Mouse (Mus musculus) hindbrain, embryonic 16.5 days (tissue): ENCODE data around the gene Mdfic. TPM values are rescaled to one million over a fixed set of nuclear protein-coding genes. Genes with fewer than 3 reads are reported as not detected.
"Not testable (repeated sequence)": the region's sequence is repeated elsewhere in the genome, so short reads cannot be mapped to it uniquely, and the experiment has no call there.

Source experiments
- ATAC-seq: fragments of 200-750 bp; cut with Nextera tagmentation; 2 replicates; pipeline ENCODE4 v1.8.0; 2017; ENCODE audit warnings: moderate TSS enrichment, moderate library complexity
- H3K27ac ChIP-seq: fragments of 300-500 bp; sonication (generic); 2 replicates; pipeline ENCODE4 v1.5.1; 2014; ENCODE audit warnings: low read depth, mild to moderate bottlenecking, control low read depth, low read length, moderate library complexity
- H3K27me3 ChIP-seq: fragments of 300-500 bp; sonication (generic); replicated peaks from 2 replicates; pipeline ENCODE4 v1.6.1; 2014; ENCODE audit warnings: low read length; ENCODE audit not compliant: control insufficient read depth, insufficient read depth
- H3K36me3 ChIP-seq: fragments of 300-500 bp; sonication (generic); 2 replicates; pipeline ENCODE4 v1.6.1; 2014; ENCODE audit warnings: mild to moderate bottlenecking, low read length, moderate library complexity, mixed read lengths; ENCODE audit not compliant: control insufficient read depth, insufficient read depth
- H3K4me1 ChIP-seq: fragments of 300-500 bp; sonication (generic); 2 replicates; pipeline ENCODE4 v1.6.1; 2014; ENCODE audit warnings: low read depth, low read length; ENCODE audit not compliant: control insufficient read depth, insufficient read depth
- H3K4me2 ChIP-seq: fragments of 300-500 bp; sonication (generic); 2 replicates; pipeline ENCODE4 v1.6.1; 2014; ENCODE audit warnings: mild to moderate bottlenecking, low read length, control low read depth, moderate library complexity
- H3K4me3 ChIP-seq: fragments of 300-500 bp; sonication (generic); 2 replicates; pipeline ENCODE4 v1.5.1; 2014; ENCODE audit warnings: mild to moderate bottlenecking, low read length, control low read depth, moderate library complexity
- H3K9ac ChIP-seq: fragments of 300-500 bp; sonication (generic); 2 replicates; pipeline ENCODE4 v1.6.1; 2014; ENCODE audit warnings: low read depth, mild to moderate bottlenecking, control low read depth, low read length, moderate library complexity
- H3K9me3 ChIP-seq: fragments of 300-500 bp; sonication (generic); 2 replicates; pipeline ENCODE4 v1.6.1; 2014; ENCODE audit warnings: mild to moderate bottlenecking, low read length, moderate library complexity; ENCODE audit not compliant: control insufficient read depth
- WGBS: fragments of 180-500 bp; shearing (Covaris S2); extraction: QIAGEN DNeasy Blood & Tissue Kit; methylation state at CpG from one replicate; pipeline ENCODE4 v1.1.7; 2014; 5-methylcytosine and 5-hydroxymethylcytosine counted together
- polyA plus RNA-seq: library from polyadenylated mRNA; unstranded; fragments of >200 nt; fragmentation: Nextera tagmentation; extraction: Ambion mirVana; gene quantifications from 2 replicates; pipeline ENCODE4 v1.2.1, GENCODE M21; 2015

Mdfic gene
- 1.2 and 2.0 TPM in 2 replicates for polyA plus RNA-seq

GRCm38 (mm10) chr6:15720461-15720817 is at the start of gene Mdfic:
Mdfic (plus strand) TSS chr6:15720661.
- Histone ChIP-seq H3K4me3 (peak within 1 kb of the TSS; percentile 68), H3K9me3 (no peaks in the 10 kb centered on the region), H3K9ac (peak within 1 kb of the TSS; percentile 78), H3K27ac (0 out of 2 replicates have a peak within 1 kb of the TSS, but pooled peaks have one; percentile 25), H3K4me2 (peak within 1 kb of the TSS; percentile 100), H3K27me3 (no peaks in the 10 kb centered on the region; the same call in 1 of the 2 replicates), H3K36me3 (no peaks in the 10 kb centered on the region), H3K4me1 (peaks cover 7% of the 10 kb centered on the region)
- ATAC-seq: peak; percentile 66
- WGBS: 2% methylated on average over 16 of the region's 16 CpGs

DNA sequence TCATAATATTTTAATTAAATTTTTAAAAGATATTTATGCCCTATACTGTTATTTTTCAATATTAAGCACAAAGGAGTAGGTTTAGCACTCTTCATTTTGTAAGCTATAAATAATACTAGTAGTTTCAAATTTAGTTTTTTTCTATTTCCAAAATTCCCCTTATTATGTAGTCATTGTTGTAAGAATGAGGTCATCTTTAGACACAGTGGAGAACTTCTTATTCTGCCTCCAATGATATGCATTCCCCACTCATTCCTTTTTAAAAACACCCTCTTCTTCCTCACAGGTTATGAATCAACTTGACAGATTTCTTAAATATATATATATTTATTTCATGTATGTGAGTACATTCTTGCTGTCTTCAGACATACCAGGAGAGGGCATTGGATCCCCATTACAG is 49.1 kb upstream of the Mdfic start:
- Histone ChIP-seq H3K27ac (no peak overlapping the region), H3K4me1 (no peaks in the 10 kb centered on the region), H3K4me3 (no peak overlapping the region), H3K4me2 (no peak overlapping the region), H3K27me3 (no peaks in the 10 kb centered on the region), H3K36me3 (no peaks in the 10 kb centered on the region), H3K9ac (no peak overlapping the region), H3K9me3 (peaks cover 2% of the 10 kb centered on the region; the same call in 1 of the 2 replicates)
- no peak for ATAC-seq

GRCm38 (mm10) chr6:15710080-15710479 is 10.4 kb upstream of the Mdfic start:
- Histone ChIP-seq H3K4me3 (no peak overlapping the region), H3K27me3 (no peaks in the 10 kb centered on the region), H3K27ac (no peak overlapping the region), H3K36me3 (no peaks in the 10 kb centered on the region), H3K9me3 (no peaks in the 10 kb centered on the region), H3K4me2 (no peak overlapping the region), H3K9ac (no peak overlapping the region), H3K4me1 (no peaks in the 10 kb centered on the region)
- no peak for ATAC-seq
- WGBS: 95% methylated on average over 4 of the region's 4 CpGs

DNA sequence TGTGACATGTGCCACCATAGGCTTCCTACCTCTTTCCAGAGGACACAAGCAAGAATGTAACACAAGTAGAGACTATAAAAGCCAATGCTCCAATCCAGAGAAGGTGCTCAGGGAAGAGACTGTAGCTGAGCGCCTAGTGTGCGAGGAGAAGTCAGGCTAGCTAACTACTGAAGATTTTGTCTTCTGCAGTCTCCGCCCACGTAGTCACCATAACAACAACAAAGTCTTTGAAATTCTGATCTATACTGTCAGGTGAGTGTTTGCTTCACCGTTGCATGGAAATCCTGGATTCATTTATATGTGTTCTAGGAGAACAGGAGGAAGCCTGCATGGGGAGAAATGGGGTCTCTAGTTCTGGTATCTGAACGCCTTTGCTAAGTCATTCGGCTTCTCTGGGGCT is 9.8 kb upstream of the Mdfic start:
- Histone ChIP-seq H3K9ac (no peak overlapping the region), H3K36me3 (no peaks in the 10 kb centered on the region), H3K27ac (no peak overlapping the region), H3K9me3 (no peaks in the 10 kb centered on the region), H3K27me3 (no peaks in the 10 kb centered on the region), H3K4me3 (no peak overlapping the region), H3K4me1 (no peaks in the 10 kb centered on the region), H3K4me2 (no peak overlapping the region)
- ATAC-seq: no peak
- 87% methylated on average over 7 of the region's 7 CpGs for WGBS

GRCm38 (mm10) chr6:15712860-15713385 is 7.5 kb upstream of the Mdfic start:
- WGBS: 29% methylated on average over 2 of the region's 2 CpGs
- no peaks in the 10 kb centered on the region for H3K9me3 ChIP-seq
- H3K27me3 ChIP-seq: no peaks in the 10 kb centered on the region
- ATAC-seq: no peak
- no peak overlapping the region for H3K4me3 ChIP-seq
- H3K4me2 ChIP-seq: no peak overlapping the region
- H3K9ac ChIP-seq: no peak overlapping the region
- H3K36me3 ChIP-seq: no peaks in the 10 kb centered on the region
- no peak overlapping the region for H3K27ac ChIP-seq
- no peaks in the 10 kb centered on the region for H3K4me1 ChIP-seq

- H3K9ac ChIP-seq, H3K9me3 ChIP-seq, H3K27ac ChIP-seq, H3K4me3 ChIP-seq, H3K36me3 ChIP-seq, ATAC-seq, H3K27me3 ChIP-seq, H3K4me1 ChIP-seq, H3K4me2 ChIP-seq: not testable (repeated sequence)
- 62% methylated on average over 1 of the region's 1 CpGs for WGBS
Measured at GRCm38 (mm10) chr6:15714036-15714435, 6.4 kb upstream of the Mdfic start.

DNA sequence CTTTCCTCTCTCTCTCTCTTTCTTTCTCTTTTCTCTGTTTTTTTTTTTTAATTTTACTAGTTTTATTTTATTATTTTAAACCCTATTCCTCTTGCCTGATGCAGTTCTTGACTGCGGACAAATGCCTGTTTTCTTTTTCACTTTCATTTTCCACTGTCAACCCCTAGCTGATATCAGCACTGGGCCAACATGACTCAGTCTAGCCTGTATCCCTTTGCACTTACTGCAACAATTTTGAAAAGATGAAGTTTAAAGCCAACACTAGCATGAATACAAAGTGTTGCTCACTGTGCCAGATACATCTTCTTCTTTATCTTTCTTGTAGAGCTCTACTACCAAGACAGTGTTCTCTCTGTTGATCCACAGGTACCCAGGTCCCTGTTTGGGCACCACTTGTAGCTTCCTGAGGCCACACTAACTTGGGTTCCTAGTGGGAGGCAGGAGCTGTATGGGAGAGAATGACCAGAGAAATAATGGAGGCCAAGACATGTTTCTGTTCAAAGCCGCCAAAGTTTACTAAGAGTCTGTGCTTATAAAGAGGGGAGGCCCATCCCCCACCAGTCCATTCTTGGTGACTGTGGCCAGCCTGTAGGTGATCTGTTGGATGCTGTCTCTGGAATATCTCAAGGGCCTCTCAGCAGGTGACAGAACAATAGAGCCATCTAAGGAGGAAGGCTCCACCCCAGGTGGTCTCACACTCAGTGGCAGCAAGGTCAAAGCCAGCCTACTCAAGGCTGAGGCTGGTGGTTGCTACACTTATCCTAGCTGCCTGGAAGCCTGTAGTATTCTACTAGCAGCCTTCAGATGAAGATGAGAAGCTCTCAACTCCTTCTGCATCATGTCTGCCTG is 5.2 kb upstream of the Mdfic start:
- 98% methylated on average over 2 of the region's 2 CpGs for WGBS
- Histone ChIP-seq H3K9me3 (no peaks in the 10 kb centered on the region), H3K27ac (no peak overlapping the region), H3K27me3 (no peaks in the 10 kb centered on the region), H3K4me2 (no peak overlapping the region), H3K36me3 (no peaks in the 10 kb centered on the region), H3K4me1 (no peaks in the 10 kb centered on the region), H3K4me3 (no peak overlapping the region), H3K9ac (no peak overlapping the region)
- ATAC-seq: no peak

DNA sequence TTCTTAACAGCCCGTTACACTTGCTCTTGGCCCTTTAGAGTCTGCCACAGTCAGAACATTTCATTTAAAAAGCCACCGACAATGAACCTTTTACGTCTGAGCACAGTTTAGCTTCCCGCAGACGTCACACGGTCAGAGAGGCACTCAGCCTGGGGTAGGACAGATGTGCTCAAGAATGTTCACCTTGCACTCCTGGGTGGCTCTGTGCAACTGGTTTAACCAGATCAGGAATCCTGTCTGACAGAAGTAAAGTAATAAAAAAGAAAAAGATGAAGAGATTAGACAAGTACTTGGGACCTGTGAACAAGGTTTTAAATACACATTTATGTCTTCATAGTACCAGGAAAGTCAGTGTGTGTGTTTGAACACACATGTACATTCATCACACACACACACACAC is 542 bp upstream of the Mdfic start:
- WGBS: 77% methylated on average over 6 of the region's 6 CpGs
- no peak for ATAC-seq

GRCm38 (mm10) chr6:15720818-15721715 is 606 bp downstream of the Mdfic start:
- 0 out of 2 replicates have a peak overlapping the region, but pooled peaks have one; percentile 25 for H3K27ac ChIP-seq
- peak; percentile 84 for ATAC-seq
- WGBS: 2% methylated on average over 58 of the region's 60 CpGs

More for the DNA sequence above, 542 bp upstream of the Mdfic start:
- Histone ChIP-seq H3K4me3 (no peak overlapping the region), H3K36me3 (no peaks in the 10 kb centered on the region), H3K9ac (no peak overlapping the region), H3K27me3 (no peaks in the 10 kb centered on the region; the same call in 1 of the 2 replicates), H3K27ac (no peak overlapping the region), H3K9me3 (no peaks in the 10 kb centered on the region), H3K4me2 (no peak overlapping the region), H3K4me1 (peaks cover 7% of the 10 kb centered on the region)

More at GRCm38 (mm10) chr6:15720818-15721715, 606 bp downstream of the Mdfic start:
- H3K4me2 ChIP-seq: peak overlapping the region; percentile 100
- H3K36me3 ChIP-seq: no peaks in the 10 kb centered on the region
- peaks cover 7% of the 10 kb centered on the region for H3K4me1 ChIP-seq
- H3K9me3 ChIP-seq: no peaks in the 10 kb centered on the region
- H3K9ac ChIP-seq: peak overlapping the region; percentile 78
- no peaks in the 10 kb centered on the region; the same call in 1 of the 2 replicates for H3K27me3 ChIP-seq
- H3K4me3 ChIP-seq: peak overlapping the region; percentile 68
